In the genomic region with DNA sequence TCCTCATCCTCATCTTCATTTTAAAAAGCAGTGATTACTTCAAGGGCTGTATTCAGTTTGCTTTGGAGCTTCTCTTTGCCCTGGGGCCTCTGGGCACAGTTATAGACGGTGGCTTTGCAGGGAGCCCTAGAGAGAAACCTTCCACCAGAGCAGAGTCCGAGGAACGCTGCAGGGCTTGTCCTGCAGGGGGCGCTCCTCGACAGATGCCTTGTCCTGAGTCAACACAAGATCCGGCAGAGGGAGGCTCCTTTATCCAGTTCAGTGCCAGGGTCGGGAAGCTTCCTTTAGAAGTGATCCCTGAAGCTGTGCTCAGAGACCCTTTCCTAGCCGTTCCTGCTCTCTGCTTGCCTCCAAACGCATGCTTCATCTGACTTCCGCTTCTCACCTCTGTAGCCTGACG, we compare ENCODE assay signal across 8 mouse cellular contexts. TPM values are rescaled to one million over a fixed set of nuclear protein-coding genes. Genes with fewer than 3 reads are reported as not detected.
A peak's percentile ranks its signal among the peaks of the same experiment; 100 is the strongest.
DNase-seq lines count a peak whose midpoint lies in the region; ATAC-seq lines count a peak whose summit lies in the region.

No protein-coding gene starts in this region.

- 0 out of 2 replicates have a peak overlapping the region, but pooled peaks have one; percentile 16 for H3K27ac ChIP-seq in embryonic facial prominence, embryonic 10.5 days (replicated peaks)
- no peak overlapping the region for H3K27ac ChIP-seq in limb, embryonic 13.5 days
- H3K27ac ChIP-seq in neural tube, embryonic 14.5 days (ENCODE audit: low read depth, low read length), result no peak overlapping the region

- no peak overlapping the region for H3K4me3 ChIP-seq in embryonic facial prominence, embryonic 10.5 days
- H3K4me3 ChIP-seq in limb, embryonic 13.5 days, result no peak overlapping the region
- H3K4me3 ChIP-seq in neural tube, embryonic 14.5 days (ENCODE audit: low read depth, low read length), result no peak overlapping the region

- H3K4me1 ChIP-seq in embryonic facial prominence, embryonic 10.5 days, result peaks cover 55% of the 10 kb centered on the region
- peaks cover 40% of the 10 kb centered on the region for H3K4me1 ChIP-seq in limb, embryonic 13.5 days
- peaks cover 5% of the 10 kb centered on the region for H3K4me1 ChIP-seq in neural tube, embryonic 14.5 days (ENCODE audit: control insufficient read depth, insufficient read depth, low read length)

- H3K9ac ChIP-seq in limb, embryonic 13.5 days, result no peak overlapping the region
- no peak overlapping the region for H3K9ac ChIP-seq in neural tube, embryonic 14.5 days (replicated peaks; ENCODE audit: low read depth, low read length)

- peaks cover 57% of the 10 kb centered on the region for H3K27me3 ChIP-seq in embryonic facial prominence, embryonic 10.5 days (replicated peaks; ENCODE audit: low read depth, poor library complexity, severe bottlenecking)
- H3K27me3 ChIP-seq in limb, embryonic 13.5 days, result peaks cover 64% of the 10 kb centered on the region
- H3K27me3 ChIP-seq in neural tube, embryonic 14.5 days (ENCODE audit: control insufficient read depth, insufficient read depth, low read length), result peaks cover 27% of the 10 kb centered on the region

- peak; percentile 69 for DNase-seq in 3134 (ENCODE audit: extremely low read depth, insufficient read length, low spot score)
- peak; percentile 91 for DNase-seq in adrenal gland, postnatal 10 days
- DNase-seq in embryonic facial prominence, embryonic 10.5 days (ENCODE audit: low spot score), result peak; percentile 88
- DNase-seq in heart, adult 18-20 months, result peak; percentile 81 to 93
- peak; percentile 64 to 82 for DNase-seq in kidney, adult 8-10 months
- peak; percentile 21 to 33 for DNase-seq in thymus, postnatal 36 days

- peak; percentile 37; the same call in 1 of the 2 replicates for ATAC-seq in limb, embryonic 13.5 days (ENCODE audit: low FRiP score, low read depth)
- ATAC-seq in neural tube, embryonic 14.5 days (ENCODE audit: low read depth), result peak; percentile 52; the same call in 1 of the 2 replicates

- 13% methylated on average over 11 of the region's 11 CpGs for WGBS in embryonic facial prominence, embryonic 10.5 days
- 17% methylated on average over 11 of the region's 11 CpGs for WGBS in limb, embryonic 13.5 days
- WGBS in neural tube, embryonic 14.5 days, result 14% methylated on average over 11 of the region's 11 CpGs

- H3K36me3 ChIP-seq in embryonic facial prominence, embryonic 10.5 days (replicated peaks), result peaks cover 73% of the 10 kb centered on the region
- peaks cover 49% of the 10 kb centered on the region for H3K36me3 ChIP-seq in limb, embryonic 13.5 days
- no peaks in the 10 kb centered on the region for H3K36me3 ChIP-seq in neural tube, embryonic 14.5 days (ENCODE audit: control insufficient read depth, insufficient read depth, low read length)

- no peaks in the 10 kb centered on the region for H3K9me3 ChIP-seq in embryonic facial prominence, embryonic 10.5 days
- no peaks in the 10 kb centered on the region for H3K9me3 ChIP-seq in limb, embryonic 13.5 days
- no peaks in the 10 kb centered on the region for H3K9me3 ChIP-seq in neural tube, embryonic 14.5 days (ENCODE audit: control insufficient read depth, low read length)

- 0 out of 2 replicates have a peak overlapping the region, but pooled peaks have one; percentile 23 for H3K4me2 ChIP-seq in limb, embryonic 13.5 days (replicated peaks)
- H3K4me2 ChIP-seq in neural tube, embryonic 14.5 days (ENCODE audit: low read depth, low read length), result no peak overlapping the region

RNA-seq across cellular contexts. Expression of gene Cxcl12, which starts 5.5 kb away (rescaled TPM):
- 100 to 1,000 TPM; 113 to 126 TPM for total RNA-seq in adrenal gland, postnatal 10 days (2021)
- 101 and 126 TPM in 2 replicates for polyA plus RNA-seq in embryonic facial prominence, embryonic 10.5 days (2016; fragmentation: Nextera tagmentation; extraction: Ambion mirVana)
- 10 to 100 TPM; 90.2 to 91.3 TPM for total RNA-seq in heart, adult 18-20 months (2021)
- 138 and 141 TPM in 2 replicates for polyA plus RNA-seq in limb, embryonic 13.5 days (2015; fragmentation: Nextera tagmentation; extraction: Ambion mirVana)
- 6.0 and 42.0 TPM in 2 replicates for polyA plus RNA-seq in neural tube, embryonic 14.5 days (2014; fragmentation: Nextera tagmentation; extraction: Ambion mirVana)

Comparison
In these comparisons a context has a peak if more than half of its experiments do, and no peak if none do; other contexts are left out.
1. DNase-seq: peak in every context shown above with its lines; median percentile 91 in adrenal gland, postnatal 10 days; 88 in embryonic facial prominence, embryonic 10.5 days; 87 in heart, adult 18-20 months; 73 in kidney, adult 8-10 months; 69 in 3134; 27 in thymus, postnatal 36 days.